Mouse (Mus musculus) left cerebral cortex, postnatal 14 days (tissue): ENCODE results near the gene Cyth2. TPM values are rescaled to one million over a fixed set of nuclear protein-coding genes. Genes with fewer than 3 reads are reported as not detected.

Source experiments
- DNase-seq, 2 experiments: peaks; one replicate each; pipeline ENCODE4 v3.0.0; 2021 to 2022; ENCODE audit warnings: low spot score in 2 of 2, mixed read lengths in 1 of 2
- intact Hi-C: fragments of 180-260 bp; cut with DNase I; formaldehyde crosslinking; loops from one replicate; pipeline ENCODE4 v1.15.1; 2025
- long read RNA-seq, 2 experiments: library from polyadenylated mRNA; stranded (forward); transcript quantifications; one replicate each; pipeline ENCODE4 v2.0.0; 2021
- total RNA-seq, 2 experiments: library from RNA; stranded (reverse); gene quantifications; 2 replicates each; pipeline ENCODE4 v1.2.3; 2021

The Cyth2 gene
- total RNA-seq, result 100 to 1,000 TPM; 227 to 229 TPM
- long read RNA-seq, experiment 1, transcript Cyth2-203 (12 exons, 1,512 nt), result major isoform, 209 of 266 reads
- long read RNA-seq, experiment 1, transcript Cyth2-202 (12 exons, 2,519 nt), result minor isoform, 33 of 266 reads
- long read RNA-seq, experiment 1, transcript Cyth2-201 (12 exons, 2,527 nt), result minor isoform, 5 of 266 reads
- long read RNA-seq, experiment 1, partial matches to known transcripts, result 11 of 266 reads
- long read RNA-seq, experiment 1, other reads (novel, unspliced or antisense), result 8 of 266 reads
- long read RNA-seq, experiment 2, transcript Cyth2-203 (12 exons, 1,512 nt), result major isoform, 125 of 177 reads
- long read RNA-seq, experiment 2, transcript Cyth2-201 (12 exons, 2,527 nt), result minor isoform, 5 of 177 reads
- long read RNA-seq, experiment 2, transcript Cyth2-202 (12 exons, 2,519 nt), result minor isoform, 32 of 177 reads
- long read RNA-seq, experiment 2, partial matches to known transcripts, result 11 of 177 reads
- long read RNA-seq, experiment 2, other reads (novel, unspliced or antisense), result 3 of 177 reads

- intact Hi-C loops, result no loop called here
- DNase-seq, result peak; percentile 99 to 100
These were observed at the start of gene Cyth2 for GRCm38 (mm10) chr7:45813787-45814779. TSS of gene Cyth2 (minus strand) at chr7:45814581.

GRCm38 (mm10) chr7:45862804-45863203 is 48.4 kb upstream of the Cyth2 start:
- intact Hi-C loops, result no loop called here
- no peak for DNase-seq

GRCm38 (mm10) chr7:45859008-45859407 is 44.6 kb upstream of the Cyth2 start:
- intact Hi-C loops, result no loop called here
- DNase-seq, result no peak

- intact Hi-C loops, result no loop called here
- no peak for DNase-seq
These were observed 42.8 kb upstream of the Cyth2 start for GRCm38 (mm10) chr7:45856950-45857901.

GRCm38 (mm10) chr7:45853089-45853488 is 38.7 kb upstream of the Cyth2 start:
- intact Hi-C loops, result no loop called here
- DNase-seq, result no peak

GRCm38 (mm10) chr7:45850661-45851060 is 36.3 kb upstream of the Cyth2 start:
- intact Hi-C loops, result no loop called here

GRCm38 (mm10) chr7:45848447-45849027 is 34.2 kb upstream of the Cyth2 start:
- intact Hi-C loops, result no loop called here
- no peak for DNase-seq

More at GRCm38 (mm10) chr7:45850661-45851060, 36.3 kb upstream of the Cyth2 start:
- DNase-seq, result no peak

- intact Hi-C loops, result no loop called here
- no peak for DNase-seq
These were observed 28.8 kb upstream of the Cyth2 start for GRCm38 (mm10) chr7:45842950-45843744.

- no peak for DNase-seq
- intact Hi-C loops, result no loop called here
These were observed 19.5 kb upstream of the Cyth2 start for GRCm38 (mm10) chr7:45833924-45834323.

- intact Hi-C loops, result no loop called here
- DNase-seq, result no peak
These were observed 18.9 kb upstream of the Cyth2 start for GRCm38 (mm10) chr7:45833148-45833790.

GRCm38 (mm10) chr7:45832428-45832827 is 18.0 kb upstream of the Cyth2 start:
- DNase-seq, result no peak
- intact Hi-C loops, result no loop called here

- DNase-seq, result no peak
- intact Hi-C loops, result no loop called here
These were observed 16.7 kb upstream of the Cyth2 start for GRCm38 (mm10) chr7:45831128-45831525.

GRCm38 (mm10) chr7:45830427-45831127 is 16.2 kb upstream of the Cyth2 start, which contains the start of gene Grwd1:
TSS of gene Grwd1 (minus strand) at chr7:45830944.
- peak; percentile 87 to 90 for DNase-seq
- intact Hi-C loops, result no loop called here

GRCm38 (mm10) chr7:45826631-45827030 is 12.2 kb upstream of the Cyth2 start:
- intact Hi-C loops, result no loop called here
- no peak for DNase-seq

- no peak for DNase-seq
- intact Hi-C loops, result no loop called here
These were observed 10.2 kb upstream of the Cyth2 start, which contains the start of gene Kcnj14 for GRCm38 (mm10) chr7:45824598-45824997. TSS of gene Kcnj14 (minus strand) at chr7:45824782.

GRCm38 (mm10) chr7:45820913-45821312 is 6.5 kb upstream of the Cyth2 start:
- intact Hi-C loops, result no loop called here
- no peak for DNase-seq

- intact Hi-C loops, result no loop called here
- DNase-seq, result no peak
These were observed 5.5 kb upstream of the Cyth2 start for GRCm38 (mm10) chr7:45819843-45820242.
